Mouse (Mus musculus): ENCODE results near the gene Slc38a5. TPM values are rescaled to one million over a fixed set of nuclear protein-coding genes. Genes with fewer than 3 reads are reported as not detected.

The Slc38a5 gene
- polyA plus RNA-seq (2021): not detected

DNA sequence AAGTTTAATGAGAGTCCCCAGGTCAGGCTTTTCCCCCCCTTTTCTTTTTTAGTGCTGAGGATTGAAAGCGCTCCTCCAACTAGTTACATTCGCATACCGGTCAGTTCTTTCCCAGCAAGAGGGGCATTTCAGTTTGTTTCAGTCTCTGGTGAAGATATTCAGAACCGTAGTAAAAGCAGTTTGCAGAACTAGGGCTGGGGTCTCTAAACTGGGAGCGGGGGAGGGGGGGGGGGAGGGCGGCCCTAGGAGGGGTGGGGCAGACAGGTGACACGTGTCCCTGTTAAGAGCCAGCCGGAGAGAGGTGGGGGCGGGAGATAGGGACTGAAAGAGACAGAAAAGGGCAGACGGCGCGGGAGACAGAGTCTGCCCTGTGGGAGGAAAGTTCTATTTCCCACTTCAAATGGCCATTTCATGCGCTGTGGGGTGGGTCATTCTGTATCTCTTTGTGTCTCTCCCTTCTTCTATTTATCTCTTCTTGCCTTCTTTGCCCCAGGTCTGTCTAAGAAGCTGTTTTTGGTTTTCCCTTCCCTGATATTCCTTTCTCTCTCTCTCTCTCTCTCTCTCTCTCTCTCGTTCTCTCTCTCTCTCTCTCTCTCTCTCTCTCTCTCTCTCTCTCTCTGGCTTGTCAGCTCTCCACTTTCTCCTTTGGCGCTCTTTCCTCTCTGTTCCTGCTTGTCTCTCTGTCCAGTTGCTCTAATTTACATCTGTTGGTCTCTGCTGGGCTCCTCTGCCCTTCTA is at the start of gene Slc38a5:
Gene Slc38a5, plus strand, starts transcription at position 51 of the 738 bp plus-strand sequence.
- TF ChIP-seq CTCF (IDR thresholded peaks at IDR 0.05): no peak
- ChIA-PET CTCF (no interaction called here), POLR2A (no interaction called here)

DNA sequence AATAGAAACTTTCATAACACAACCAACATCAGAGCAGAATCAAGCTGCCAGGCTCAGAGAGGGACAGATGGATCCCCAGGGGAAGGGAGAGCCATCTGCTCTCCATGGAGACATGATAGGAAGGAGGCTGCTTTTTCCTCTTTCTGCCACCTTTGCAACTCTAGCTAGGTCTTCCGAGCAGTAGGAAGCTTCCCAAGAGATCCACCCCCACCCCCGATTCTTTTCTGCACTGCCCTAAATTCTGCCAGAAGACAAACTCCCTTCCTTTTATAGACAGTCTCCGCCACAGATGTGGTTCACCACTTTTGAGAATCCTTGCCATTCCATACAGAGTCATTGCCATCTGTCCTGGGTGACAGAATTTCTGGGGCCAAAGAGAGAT is 48.6 kb upstream of the Slc38a5 start:
- H3K27me3 ChIP-seq: no peaks in the 10 kb centered on the region
- ChIA-PET CTCF (interaction anchor here (1.0 kb wide), 1 partner anchor 16 kb away, joined by 3 read pairs; no protein-coding TSS in a partner anchor), POLR2A (no interaction called here)
- DNase-seq (ENCODE audit: low read depth, low spot score) (no peak), ATAC-seq (no peak)
- in situ Hi-C loops (cut with MboI; ENCODE audit: low pct_unique_long_range_greater_than_20kb): no loop called here
- no peak for TF ChIP-seq CTCF (IDR thresholded peaks at IDR 0.05)

More for the DNA sequence above, at the start of gene Slc38a5:
- peaks cover 32% of the 10 kb centered on the region for H3K27me3 ChIP-seq
- in situ Hi-C loops (cut with MboI; ENCODE audit: low pct_unique_long_range_greater_than_20kb): no loop called here
- DNase-seq (ENCODE audit: low read depth, low spot score): no peak
- ATAC-seq: no peak

DNA sequence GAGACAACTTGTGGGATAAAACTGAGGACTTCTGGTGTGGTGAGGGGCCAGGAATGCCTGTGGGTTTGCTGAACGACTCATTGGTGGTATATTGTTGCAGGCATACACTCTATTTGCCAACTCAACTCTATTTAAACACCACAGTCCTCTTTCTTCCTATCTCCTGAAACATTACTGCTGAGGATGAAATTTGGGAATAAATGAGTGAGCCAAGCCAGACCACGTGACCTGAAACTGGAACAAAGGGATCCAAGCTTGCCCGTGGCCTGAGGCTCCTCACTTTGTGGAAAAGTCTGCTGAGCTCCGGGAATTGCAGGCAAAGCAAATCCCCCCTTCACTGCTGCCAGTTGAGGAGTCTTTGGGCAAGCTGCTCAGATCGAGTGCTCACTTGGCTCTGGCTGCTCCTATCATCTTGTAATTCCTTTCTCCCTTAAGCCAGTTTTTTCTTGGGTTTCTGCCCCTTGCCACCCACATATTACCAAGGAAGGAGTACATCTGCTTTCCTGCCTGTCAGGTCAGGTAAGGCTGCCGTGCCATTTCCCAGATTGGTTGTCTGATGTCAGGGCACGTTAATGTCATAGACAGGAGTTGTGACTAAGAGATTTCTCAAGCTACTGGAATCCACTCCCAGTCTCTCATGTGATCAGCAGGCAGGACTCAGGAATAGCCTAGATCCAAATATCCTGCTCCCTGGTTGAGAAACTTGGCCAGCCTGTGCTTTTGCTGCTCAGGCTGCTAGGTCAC is 48.1 kb upstream of the Slc38a5 start:
- ATAC-seq (no peak), DNase-seq (ENCODE audit: low read depth, low spot score) (no peak)
- in situ Hi-C loops (cut with MboI; ENCODE audit: low pct_unique_long_range_greater_than_20kb): no loop called here
- ChIA-PET CTCF (interaction anchor here (1.0 kb wide), 1 partner anchor 17 kb away, joined by 3 read pairs; no protein-coding TSS in a partner anchor), POLR2A (no interaction called here)
- no peak for TF ChIP-seq CTCF (IDR thresholded peaks at IDR 0.05)
- no peaks in the 10 kb centered on the region for H3K27me3 ChIP-seq

DNA sequence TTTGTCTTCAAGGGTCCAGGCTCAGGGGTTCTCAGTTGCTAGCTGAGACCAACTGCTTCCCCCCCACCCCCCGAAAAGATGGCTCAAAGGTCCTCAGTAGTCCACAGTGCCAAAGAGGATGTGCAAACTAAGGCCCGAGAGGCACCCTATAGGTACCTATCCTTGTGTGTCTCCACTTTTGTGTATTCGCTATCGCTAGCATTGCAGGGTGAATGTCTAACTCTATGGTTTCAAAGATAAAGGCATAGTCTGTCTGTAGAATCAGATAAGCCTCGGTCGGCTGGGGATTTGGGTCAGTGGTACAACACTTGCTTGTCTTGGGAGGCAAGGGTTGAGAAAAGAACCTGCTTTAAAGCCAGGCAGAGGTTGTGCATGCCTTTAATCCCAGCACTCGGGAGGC is 47.5 kb upstream of the Slc38a5 start:
- DNase-seq (ENCODE audit: low read depth, low spot score) (no peak), ATAC-seq (no peak)
- in situ Hi-C loops (cut with MboI; ENCODE audit: low pct_unique_long_range_greater_than_20kb): no loop called here
- no peak for TF ChIP-seq CTCF (IDR thresholded peaks at IDR 0.05)
- POLR2A ChIA-PET: no interaction called here
- no peaks in the 10 kb centered on the region for H3K27me3 ChIP-seq
- CTCF ChIA-PET: interaction anchor here (1.0 kb wide), 1 partner anchor 18 kb away, joined by 3 read pairs; no protein-coding TSS in a partner anchor

DNA sequence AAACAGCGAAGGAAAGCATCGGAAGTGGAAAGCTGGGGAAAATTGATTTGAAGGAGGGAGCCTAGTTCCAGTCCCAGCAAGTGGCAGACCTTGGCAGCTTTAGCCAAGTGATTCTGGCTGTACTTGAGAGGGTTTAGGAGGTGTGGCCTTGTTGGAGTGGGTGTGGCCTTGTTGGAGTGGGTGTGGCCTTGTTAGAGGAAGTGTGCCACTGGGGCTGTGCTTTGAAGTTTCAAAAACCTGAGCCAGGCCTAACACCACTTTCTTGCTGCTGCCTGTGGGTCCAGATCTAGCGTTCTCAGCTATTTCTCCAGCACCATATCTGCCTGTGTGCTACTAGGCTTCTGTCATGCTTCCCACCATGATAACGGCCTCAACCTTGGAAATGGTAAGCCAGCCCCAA is 40.7 kb upstream of the Slc38a5 start:
- in situ Hi-C loops (cut with MboI; ENCODE audit: low pct_unique_long_range_greater_than_20kb): no loop called here
- ChIA-PET CTCF (no interaction called here), POLR2A (no interaction called here)
- no peaks in the 10 kb centered on the region for H3K27me3 ChIP-seq
- no peak for DNase-seq (ENCODE audit: low read depth, low spot score)
- TF ChIP-seq CTCF (IDR thresholded peaks at IDR 0.05): no peak
- no peak for ATAC-seq

DNA sequence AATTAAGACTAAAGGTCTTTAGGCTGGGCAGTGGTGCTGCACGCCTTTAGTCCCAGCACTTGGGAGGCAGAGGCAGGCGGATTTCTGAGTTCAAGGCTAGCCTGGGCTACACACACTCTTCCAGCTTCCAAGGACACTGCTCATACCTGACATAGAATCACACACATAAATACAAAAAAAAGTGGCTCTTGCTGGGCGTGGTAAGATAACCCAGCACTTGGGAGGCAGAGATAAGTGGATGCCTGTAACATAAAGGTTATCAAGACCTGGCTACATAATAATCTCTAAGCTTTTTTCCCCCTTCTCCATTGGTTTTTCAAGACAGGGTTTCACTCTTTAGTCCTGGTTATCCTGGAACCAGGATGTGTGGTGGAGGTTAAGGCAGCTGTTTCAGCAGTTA is 37.3 kb upstream of the Slc38a5 start:
- in situ Hi-C loops (cut with MboI; ENCODE audit: low pct_unique_long_range_greater_than_20kb): no loop called here

DNA sequence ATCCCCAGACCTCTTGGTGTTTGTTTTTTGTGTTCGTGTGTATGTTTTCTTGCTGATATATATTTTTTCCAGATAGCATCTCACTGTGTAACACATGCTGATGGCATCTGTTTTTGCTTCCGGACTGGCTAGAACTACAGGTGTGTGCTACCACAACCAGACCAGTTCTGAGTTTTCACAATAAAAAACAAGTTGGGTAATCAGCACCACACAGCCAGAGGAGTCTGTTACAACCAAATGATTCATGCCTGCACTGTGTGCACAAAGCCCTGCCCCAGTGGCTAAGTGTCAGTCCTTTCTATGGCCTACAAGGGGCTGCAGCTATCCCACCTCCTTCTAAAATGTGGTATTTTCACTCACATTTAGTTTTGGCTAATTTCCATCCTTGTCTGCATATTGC is 34.2 kb upstream of the Slc38a5 start:
- ATAC-seq (no peak), DNase-seq (ENCODE audit: low read depth, low spot score) (no peak)
- POLR2A ChIA-PET: no interaction called here
- CTCF ChIA-PET: no interaction called here
- TF ChIP-seq CTCF (IDR thresholded peaks at IDR 0.05): no peak
- no peaks in the 10 kb centered on the region for H3K27me3 ChIP-seq
- in situ Hi-C loops (cut with MboI; ENCODE audit: low pct_unique_long_range_greater_than_20kb): no loop called here

More for the DNA sequence above, 37.3 kb upstream of the Slc38a5 start:
- no peak for DNase-seq (ENCODE audit: low read depth, low spot score)
- ChIA-PET CTCF (no interaction called here), POLR2A (no interaction called here)
- ATAC-seq: no peak
- no peaks in the 10 kb centered on the region for H3K27me3 ChIP-seq
- TF ChIP-seq CTCF (IDR thresholded peaks at IDR 0.05): no peak

DNA sequence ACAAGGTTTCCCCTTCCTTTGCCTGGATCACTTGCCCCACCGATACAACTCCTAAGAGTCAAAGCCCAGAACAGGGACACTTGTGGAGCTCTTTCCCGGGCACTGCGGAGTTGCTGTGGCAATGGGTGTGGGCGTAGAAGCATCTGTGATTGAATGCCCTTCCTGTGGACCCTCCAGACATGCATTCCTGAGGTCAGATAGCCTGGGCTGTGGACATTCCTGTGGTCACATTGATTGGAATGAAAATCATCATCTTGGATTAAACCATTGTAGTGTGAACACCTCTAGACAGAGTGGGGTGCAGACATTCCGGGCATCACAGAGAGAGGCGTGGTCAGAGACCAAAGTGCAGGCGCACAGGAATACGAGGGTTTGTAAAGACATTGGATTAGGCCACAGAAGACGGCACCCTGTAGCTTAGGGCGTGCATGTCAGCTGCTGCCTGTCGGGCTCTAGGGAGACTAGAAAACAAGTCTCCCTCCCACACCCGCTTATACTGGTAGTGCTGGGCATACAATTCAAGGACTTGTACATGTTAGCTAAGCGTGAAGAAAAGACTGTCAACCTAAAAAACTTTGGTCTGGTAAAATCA is 32.0 kb upstream of the Slc38a5 start:
- in situ Hi-C loops (cut with MboI; ENCODE audit: low pct_unique_long_range_greater_than_20kb): no loop called here

DNA sequence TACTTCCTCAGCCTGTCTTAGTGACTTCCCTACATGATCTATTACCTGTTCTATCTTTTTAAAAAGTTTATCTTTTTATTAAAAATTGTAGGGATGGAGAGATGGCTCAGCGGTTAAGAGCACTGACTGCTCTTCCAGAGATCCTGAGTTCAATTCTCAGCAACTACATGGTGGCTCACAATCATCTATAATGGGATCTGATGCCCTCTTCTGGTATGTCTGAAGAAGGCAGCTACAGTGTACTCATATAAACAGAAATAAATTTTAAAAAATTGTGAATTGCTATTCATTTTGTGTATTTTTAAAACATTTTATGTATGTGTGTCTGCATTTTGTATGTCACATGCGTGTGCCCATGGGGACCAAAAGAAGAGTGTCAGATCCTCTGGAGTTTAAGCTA is 23.3 kb upstream of the Slc38a5 start:
- no peak for DNase-seq (ENCODE audit: low read depth, low spot score)
- H3K27me3 ChIP-seq: no peaks in the 10 kb centered on the region
- TF ChIP-seq CTCF (IDR thresholded peaks at IDR 0.05): no peak
- ChIA-PET CTCF (no interaction called here), POLR2A (no interaction called here)
- in situ Hi-C loops (cut with MboI; ENCODE audit: low pct_unique_long_range_greater_than_20kb): no loop called here
- no peak for ATAC-seq

More for the DNA sequence above, 32.0 kb upstream of the Slc38a5 start:
- ChIA-PET CTCF (interaction anchor here (1.8 kb wide), 1 partner anchor 12 kb away, joined by 3 read pairs; no protein-coding TSS in a partner anchor), POLR2A (no interaction called here)
- peak; percentile 79 for ATAC-seq
- no peak for TF ChIP-seq CTCF (IDR thresholded peaks at IDR 0.05)
- DNase-seq (ENCODE audit: low read depth, low spot score): peak; percentile 6
- no peaks in the 10 kb centered on the region for H3K27me3 ChIP-seq

DNA sequence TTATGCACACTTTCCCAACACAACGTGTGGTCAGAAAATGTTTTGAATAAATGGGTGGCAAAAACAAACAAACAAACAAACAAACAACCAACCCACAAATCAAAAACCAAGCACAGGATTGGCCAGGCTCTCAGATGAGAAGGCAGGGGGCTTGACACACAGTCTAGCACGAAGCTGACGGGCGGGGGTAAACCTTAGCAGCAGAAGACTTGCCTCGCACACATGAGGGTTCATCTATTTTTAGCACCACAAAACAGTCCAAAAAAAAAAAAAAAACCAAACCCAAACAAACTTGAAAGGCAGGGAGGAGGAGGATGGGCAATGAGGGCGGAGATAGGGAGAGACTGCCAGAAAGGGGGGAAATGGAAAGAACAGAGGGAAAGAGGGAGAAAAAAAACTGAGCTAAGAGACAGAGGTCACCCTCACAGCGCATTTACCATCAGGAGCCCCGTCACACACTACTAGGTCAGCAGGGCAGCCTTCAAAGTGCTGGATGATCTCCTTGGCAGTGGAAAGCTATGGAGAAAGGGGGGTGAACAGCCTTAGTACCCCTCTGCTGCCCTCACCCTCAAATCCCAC is 22.3 kb upstream of the Slc38a5 start:
- POLR2A ChIA-PET: no interaction called here
- no peaks in the 10 kb centered on the region for H3K27me3 ChIP-seq
- in situ Hi-C loops (cut with MboI; ENCODE audit: low pct_unique_long_range_greater_than_20kb): no loop called here
- no peak for ATAC-seq
- no peak for TF ChIP-seq CTCF (IDR thresholded peaks at IDR 0.05)
- no peak for DNase-seq (ENCODE audit: low read depth, low spot score)
- CTCF ChIA-PET: interaction anchor here (1.0 kb wide), 1 partner anchor 22 kb away, joined by 3 read pairs; no protein-coding TSS in a partner anchor
